Mouse (Mus musculus): Measurements from ENCODE around the gene Ints14. TPM values are rescaled to one million over a fixed set of nuclear protein-coding genes. Genes with fewer than 3 reads are reported as not detected.

Ints14 gene
- polyA plus RNA-seq, 1 experiment, result 24.0 TPM

DNA sequence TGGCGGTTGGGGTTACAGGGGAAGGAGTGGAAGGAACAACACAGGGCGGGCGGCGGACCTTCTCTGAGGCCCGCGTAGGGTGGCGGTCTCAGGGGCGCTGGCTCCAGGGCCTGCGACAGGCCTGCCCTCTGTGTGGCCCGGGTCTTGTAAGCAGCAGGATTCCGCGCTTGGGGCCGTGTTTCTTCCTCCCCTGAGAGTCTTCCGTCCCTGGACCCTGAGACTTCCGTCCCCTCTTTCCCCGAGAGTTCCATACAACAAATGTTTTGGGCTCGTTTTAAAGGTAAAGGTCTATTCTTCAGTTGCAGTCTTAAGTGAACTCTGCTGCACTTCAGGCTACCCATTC, 244 bp downstream of the Ints14 start:
- TF ChIP-seq CTCF (IDR thresholded peaks at IDR 0.05; ENCODE audit: borderline replicate concordance, control insufficient read depth, extremely low read depth, insufficient read depth, low read length, poor library complexity) (no peak), POLR2A (IDR thresholded peaks at IDR 0.05; ENCODE audit: control insufficient read depth, extremely low read depth, insufficient read depth, low read length, poor library complexity) (no peak)
- H3K4me3 ChIP-seq (ENCODE audit: control insufficient read depth, insufficient read depth, low read length), result peak overlapping the region; percentile 79
- under 1% methylated on average over 17 of the region's 17 CpGs for WGBS
- peaks cover 15% of the 10 kb centered on the region for H3K36me3 ChIP-seq (ENCODE audit: control insufficient read depth, insufficient read depth, low read length)
- no peak for DNase-seq
- peak overlapping the region; percentile 19; the same call in 1 of the 2 replicates for H3K27ac ChIP-seq (ENCODE audit: control insufficient read depth, insufficient read depth, low read length)
- no peaks in the 10 kb centered on the region for H3K27me3 ChIP-seq (ENCODE audit: control insufficient read depth, insufficient read depth, low read length)
- peaks cover 6% of the 10 kb centered on the region for H3K4me1 ChIP-seq (replicated peaks; ENCODE audit: control insufficient read depth, insufficient read depth, low read length)

- Histone ChIP-seq H3K27me3 (ENCODE audit: control insufficient read depth, insufficient read depth, low read length) (no peaks in the 10 kb centered on the region), H3K36me3 (ENCODE audit: control insufficient read depth, insufficient read depth, low read length) (peaks cover 60% of the 10 kb centered on the region), H3K4me3 (ENCODE audit: control insufficient read depth, insufficient read depth, low read length) (no peak overlapping the region), H3K27ac (ENCODE audit: control insufficient read depth, insufficient read depth, low read length) (no peak overlapping the region), H3K4me1 (replicated peaks; ENCODE audit: control insufficient read depth, insufficient read depth, low read length) (no peaks in the 10 kb centered on the region)
- 99% methylated on average over 3 of the region's 3 CpGs for WGBS
- TF ChIP-seq CTCF (IDR thresholded peaks at IDR 0.05; ENCODE audit: borderline replicate concordance, control insufficient read depth, extremely low read depth, insufficient read depth, low read length, poor library complexity), result no peak
- no peak for TF ChIP-seq POLR2A (IDR thresholded peaks at IDR 0.05; ENCODE audit: control insufficient read depth, extremely low read depth, insufficient read depth, low read length, poor library complexity)
- no peak for DNase-seq
Measured at GRCm38 (mm10) chr9:64980548-64980947, 19.8 kb downstream of the Ints14 start.

GRCm38 (mm10) chr9:64981904-64982303, 21.2 kb downstream of the Ints14 start:
- Histone ChIP-seq H3K27me3 (ENCODE audit: control insufficient read depth, insufficient read depth, low read length) (no peaks in the 10 kb centered on the region), H3K4me1 (replicated peaks; ENCODE audit: control insufficient read depth, insufficient read depth, low read length) (no peaks in the 10 kb centered on the region), H3K27ac (ENCODE audit: control insufficient read depth, insufficient read depth, low read length) (no peak overlapping the region), H3K4me3 (ENCODE audit: control insufficient read depth, insufficient read depth, low read length) (no peak overlapping the region), H3K36me3 (ENCODE audit: control insufficient read depth, insufficient read depth, low read length) (peaks cover 67% of the 10 kb centered on the region)
- TF ChIP-seq POLR2A (IDR thresholded peaks at IDR 0.05; ENCODE audit: control insufficient read depth, extremely low read depth, insufficient read depth, low read length, poor library complexity) (no peak), CTCF (IDR thresholded peaks at IDR 0.05; ENCODE audit: borderline replicate concordance, control insufficient read depth, extremely low read depth, insufficient read depth, low read length, poor library complexity) (no peak)
- DNase-seq, result no peak
- 95% methylated on average over 1 of the region's 1 CpGs for WGBS

DNA sequence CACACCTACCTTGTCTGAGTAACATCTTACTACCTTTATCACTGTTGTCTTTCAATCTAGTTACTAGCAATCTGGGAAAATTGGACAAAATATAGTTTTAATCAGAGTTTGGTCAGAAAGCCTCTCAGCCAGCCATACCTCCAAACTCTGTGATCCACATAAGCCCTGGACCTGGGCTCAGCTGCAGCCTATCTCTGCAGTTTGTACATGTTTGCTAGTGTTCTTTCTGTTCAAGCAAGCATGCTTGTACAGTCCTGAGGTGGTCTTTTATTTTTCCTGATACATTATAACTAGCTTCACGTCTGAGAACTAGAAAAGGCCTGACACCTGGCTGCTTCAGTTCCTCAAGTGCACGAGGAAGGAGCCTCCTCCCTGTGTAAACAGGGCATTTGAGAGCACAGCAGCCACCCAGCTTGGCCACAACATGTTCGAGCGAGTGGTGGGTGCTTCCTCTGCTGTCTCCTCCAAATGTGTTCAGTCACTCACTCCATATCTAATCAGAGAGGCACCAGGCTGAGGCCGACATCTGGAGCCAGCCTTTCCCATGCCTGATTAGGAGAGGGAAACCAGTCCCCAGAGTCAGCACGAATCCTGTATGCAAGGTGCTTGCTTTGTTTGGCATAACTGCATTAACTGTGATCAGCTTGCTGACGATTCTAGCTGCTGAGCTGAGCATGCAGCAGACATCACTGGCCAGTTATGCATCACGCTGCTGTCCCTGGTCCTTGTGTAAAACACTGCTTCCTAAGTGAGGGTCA, 24.5 kb downstream of the Ints14 start:
- H3K27ac ChIP-seq (ENCODE audit: control insufficient read depth, insufficient read depth, low read length), result no peak overlapping the region
- no peak overlapping the region for H3K4me3 ChIP-seq (ENCODE audit: control insufficient read depth, insufficient read depth, low read length)
- no peaks in the 10 kb centered on the region for H3K4me1 ChIP-seq (replicated peaks; ENCODE audit: control insufficient read depth, insufficient read depth, low read length)
- 90% methylated on average over 8 of the region's 8 CpGs for WGBS
- no peak for TF ChIP-seq POLR2A (IDR thresholded peaks at IDR 0.05; ENCODE audit: control insufficient read depth, extremely low read depth, insufficient read depth, low read length, poor library complexity)
- no peak for TF ChIP-seq CTCF (IDR thresholded peaks at IDR 0.05; ENCODE audit: borderline replicate concordance, control insufficient read depth, extremely low read depth, insufficient read depth, low read length, poor library complexity)
- H3K27me3 ChIP-seq (ENCODE audit: control insufficient read depth, insufficient read depth, low read length), result no peaks in the 10 kb centered on the region
- peaks cover 69% of the 10 kb centered on the region for H3K36me3 ChIP-seq (ENCODE audit: control insufficient read depth, insufficient read depth, low read length)
- no peak for DNase-seq

DNA sequence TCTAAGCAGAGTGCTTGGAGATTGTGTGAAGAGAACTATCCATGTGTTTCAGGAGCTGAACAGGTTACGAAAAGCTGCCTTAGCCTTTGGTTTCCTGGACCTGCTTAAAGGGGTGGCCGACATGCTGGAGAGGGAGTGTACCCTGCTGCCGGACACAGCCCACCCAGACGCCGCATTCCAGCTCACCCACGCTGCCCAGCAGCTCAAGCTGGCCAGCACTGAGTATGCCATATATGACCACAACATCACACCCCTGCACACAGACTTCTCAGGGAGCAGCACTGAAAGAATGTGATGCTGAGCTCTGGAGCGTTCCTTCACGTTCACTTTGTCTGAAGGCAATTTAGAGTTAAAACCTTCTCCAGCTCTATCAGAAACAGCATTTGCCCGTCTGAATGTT, 25.1 kb downstream of the Ints14 start:
- H3K27me3 ChIP-seq (ENCODE audit: control insufficient read depth, insufficient read depth, low read length), result no peaks in the 10 kb centered on the region
- H3K4me3 ChIP-seq (ENCODE audit: control insufficient read depth, insufficient read depth, low read length), result no peak overlapping the region
- peaks cover 69% of the 10 kb centered on the region for H3K36me3 ChIP-seq (ENCODE audit: control insufficient read depth, insufficient read depth, low read length)
- WGBS, result 98% methylated on average over 9 of the region's 9 CpGs
- no peak for TF ChIP-seq POLR2A (IDR thresholded peaks at IDR 0.05; ENCODE audit: control insufficient read depth, extremely low read depth, insufficient read depth, low read length, poor library complexity)
- TF ChIP-seq CTCF (IDR thresholded peaks at IDR 0.05; ENCODE audit: borderline replicate concordance, control insufficient read depth, extremely low read depth, insufficient read depth, low read length, poor library complexity), result no peak
- H3K27ac ChIP-seq (ENCODE audit: control insufficient read depth, insufficient read depth, low read length), result no peak overlapping the region
- H3K4me1 ChIP-seq (replicated peaks; ENCODE audit: control insufficient read depth, insufficient read depth, low read length), result no peaks in the 10 kb centered on the region
- DNase-seq, result no peak

- Histone ChIP-seq H3K4me3 (ENCODE audit: control insufficient read depth, insufficient read depth, low read length) (no peak overlapping the region), H3K36me3 (ENCODE audit: control insufficient read depth, insufficient read depth, low read length) (peaks cover 62% of the 10 kb centered on the region), H3K4me1 (replicated peaks; ENCODE audit: control insufficient read depth, insufficient read depth, low read length) (no peaks in the 10 kb centered on the region), H3K27ac (ENCODE audit: control insufficient read depth, insufficient read depth, low read length) (no peak overlapping the region), H3K27me3 (ENCODE audit: control insufficient read depth, insufficient read depth, low read length) (no peaks in the 10 kb centered on the region)
- 94% methylated on average over 2 of the region's 2 CpGs for WGBS
- DNase-seq, result no peak
- TF ChIP-seq CTCF (IDR thresholded peaks at IDR 0.05; ENCODE audit: borderline replicate concordance, control insufficient read depth, extremely low read depth, insufficient read depth, low read length, poor library complexity) (no peak), POLR2A (IDR thresholded peaks at IDR 0.05; ENCODE audit: control insufficient read depth, extremely low read depth, insufficient read depth, low read length, poor library complexity) (no peak)
Measured at GRCm38 (mm10) chr9:64987651-64988050, 26.9 kb downstream of the Ints14 start.

Data from thymus, adult 2 months (tissue).